Mouse (Mus musculus) right cerebral cortex, postnatal 36 days (tissue): ENCODE measurements around the gene Vmn2r41.
"Not testable (repeated sequence)": the region's sequence is repeated elsewhere in the genome, so short reads cannot be mapped to it uniquely, and the experiment has no call there.

ENCODE experiments used
- DNase-seq, 2 experiments: peaks; one replicate each; pipeline ENCODE4 v3.0.0; 2022; ENCODE audit warnings: low spot score in 2 of 2, mixed read lengths in 1 of 2

Vmn2r41 gene

GRCm38 (mm10) chr7:8161554-8161953 is at the start of gene Vmn2r41:
Gene Vmn2r41 (minus strand): TSS chr7:8161654.
- DNase-seq: not testable (repeated sequence)

DNA sequence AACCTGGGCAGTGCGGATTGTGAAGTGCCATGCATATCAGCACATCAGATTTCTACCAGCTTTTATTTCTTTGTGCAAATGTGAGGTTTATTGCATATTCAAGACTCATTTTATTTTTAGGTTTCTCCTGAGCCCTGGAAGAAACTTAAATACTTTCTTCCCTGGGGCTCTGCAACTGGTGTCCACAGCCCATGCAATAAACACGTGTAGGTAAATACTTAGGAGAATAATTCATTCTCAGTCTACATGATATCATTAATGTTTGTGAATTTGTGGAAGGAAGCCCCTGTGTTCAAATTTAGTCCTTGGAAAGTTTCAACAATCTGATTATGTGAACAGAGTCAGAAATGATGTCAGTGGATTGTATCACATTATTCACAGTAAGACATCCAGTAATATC is 38.8 kb upstream of the Vmn2r41 start, which contains the start of gene Vmn2r42:
TSS of gene Vmn2r42 (minus strand) at position 101 of the 400 bp plus-strand sequence.
- DNase-seq: not testable (repeated sequence)

DNA sequence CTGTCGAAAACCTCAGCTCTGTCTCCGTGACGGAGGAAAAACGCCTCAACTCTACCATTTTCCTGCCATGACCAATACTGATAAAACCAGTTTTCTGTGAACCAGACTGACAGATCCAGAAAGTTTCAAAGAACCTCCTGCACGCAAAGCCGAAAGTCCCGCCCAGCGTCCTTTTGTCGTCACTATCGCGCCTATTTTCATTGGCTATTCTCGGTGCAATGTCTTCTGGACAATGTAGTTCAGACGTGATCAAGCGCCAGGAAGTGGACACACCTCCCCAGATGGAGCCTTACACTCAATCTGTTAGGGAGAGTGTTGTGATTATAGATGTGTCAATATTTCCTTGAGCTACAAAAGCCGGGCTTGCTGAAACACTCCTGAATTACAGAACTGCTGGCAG is 68.6 kb downstream of the Vmn2r41 start:
- DNase-seq: not testable (repeated sequence)
